Mouse (Mus musculus): ENCODE measurements at regions not wholly inside any gene's neighbourhood (a gene's known extent, or its start where the extent isn't known, plus 50 kb on each side); places are given as distances from the start of the nearest gene placed in this dataset.

GRCm38 (mm10) chr11:114554576-114554975, 113.7 kb upstream of the Rpl38 start:
- no peak overlapping the region for H3K4me3 ChIP-seq (replicated peaks in 1 of 3; ENCODE audit: low read depth in 2 of 3, low read length in 2 of 3, poor library complexity in 1 of 3)

GRCm38 (mm10) chr11:114553992-114554391, 114.3 kb upstream of the Rpl38 start:
- Histone ChIP-seq H3K4me1 (ENCODE audit: control insufficient read depth in 1 of 2, insufficient read depth in 2 of 2) (peaks cover 0 to 5% of the 10 kb centered on the region in 2 experiments; a peak in 1 of 4 replicates), H3K9me3 (replicated peaks; ENCODE audit: low read length) (no peaks in the 10 kb centered on the region), H3K9ac (ENCODE audit: insufficient read depth, low read depth) (no peak overlapping the region), H3K4me3 (replicated peaks in 1 of 3; ENCODE audit: low read depth in 2 of 3, low read length in 2 of 3, poor library complexity in 1 of 3) (no peak overlapping the region), H3K27ac (ENCODE audit: insufficient read depth, low read depth) (no peak overlapping the region), H3K4me2 (ENCODE audit: insufficient read depth, low read depth, poor library complexity, severe bottlenecking) (no peak overlapping the region), H3K79me2 (replicated peaks; ENCODE audit: control insufficient read depth, extremely low read depth, insufficient read depth, poor library complexity, severe bottlenecking) (no peaks in the 10 kb centered on the region), H3K27me3 (replicated peaks) (peaks cover 74% of the 10 kb centered on the region), H3K36me3 (replicated peaks in 1 of 2; ENCODE audit: control insufficient read depth in 1 of 2, insufficient read depth in 1 of 2, low read length in 1 of 2) (no peaks in the 10 kb centered on the region)
- dilution Hi-C loops (cut with MboI; ENCODE audit: extremely low pct_ligation_motif_present, extremely low pct_unique_long_range_greater_than_20kb, low sequenced_read_pairs) (no loop called here), in situ Hi-C loops (cut with MboI; ENCODE audit: low pct_ligation_motif_present, low pct_unique_long_range_greater_than_20kb, low sequenced_read_pairs) (no loop called here)
- TF ChIP-seq POLR2AphosphoS2 (IDR thresholded peaks at IDR 0.05; ENCODE audit: low read depth, low read length) (no peak), NRF1 (IDR thresholded peaks at IDR 0.05; ENCODE audit: low read depth, low read length) (no peak)
- no peak for DNase-seq (ENCODE audit: extremely low read depth)

More at GRCm38 (mm10) chr11:114554576-114554975, 113.7 kb upstream of the Rpl38 start:
- Histone ChIP-seq H3K4me1 (ENCODE audit: control insufficient read depth in 1 of 2, insufficient read depth in 2 of 2) (peaks cover 0 to 5% of the 10 kb centered on the region in 2 experiments; a peak in 1 of 4 replicates), H3K9ac (ENCODE audit: insufficient read depth, low read depth) (no peak overlapping the region), H3K79me2 (replicated peaks; ENCODE audit: control insufficient read depth, extremely low read depth, insufficient read depth, poor library complexity, severe bottlenecking) (no peaks in the 10 kb centered on the region), H3K36me3 (replicated peaks in 1 of 2; ENCODE audit: control insufficient read depth in 1 of 2, insufficient read depth in 1 of 2, low read length in 1 of 2) (no peaks in the 10 kb centered on the region), H3K9me3 (replicated peaks; ENCODE audit: low read length) (no peaks in the 10 kb centered on the region), H3K27me3 (replicated peaks) (peaks cover 74% of the 10 kb centered on the region), H3K4me2 (ENCODE audit: insufficient read depth, low read depth, poor library complexity, severe bottlenecking) (no peak overlapping the region), H3K27ac (ENCODE audit: insufficient read depth, low read depth) (no peak overlapping the region)
- TF ChIP-seq NELFE (IDR thresholded peaks at IDR 0.05; ENCODE audit: low read depth, low read length): no peak
- no peak for TF ChIP-seq USF2 (conservative IDR thresholded peaks at IDR 0.05; ENCODE audit: low read depth, low read length)
- TF ChIP-seq CHD1 (IDR thresholded peaks at IDR 0.05; ENCODE audit: low read depth, low read length): no peak
- TF ChIP-seq RAD21 (IDR thresholded peaks at IDR 0.05; ENCODE audit: low read depth, low read length): no peak; the same call in 1 of the 2 replicates
- no peak for TF ChIP-seq ZMIZ1 (IDR thresholded peaks at IDR 0.05; ENCODE audit: low read depth, low read length)
- TF ChIP-seq EP300 (IDR thresholded peaks at IDR 0.05; ENCODE audit: low read length): no peak
- no peak for TF ChIP-seq MAFK (IDR thresholded peaks at IDR 0.05; ENCODE audit: insufficient replicate concordance, low read length)
- TF ChIP-seq CTCF (conservative IDR thresholded peaks at IDR 0.05 in 1 of 2, IDR thresholded peaks at IDR 0.05 in 1 of 2; ENCODE audit: low read depth in 2 of 2, low read length in 2 of 2): peak in 1 of 2 experiments; percentile 39; a peak in 2 of 4 replicates
- peak; percentile 24 for DNase-seq (ENCODE audit: extremely low read depth)
- in situ Hi-C loops (cut with MboI; ENCODE audit: low pct_ligation_motif_present, low pct_unique_long_range_greater_than_20kb, low sequenced_read_pairs) (no loop called here), dilution Hi-C loops (cut with MboI; ENCODE audit: extremely low pct_ligation_motif_present, extremely low pct_unique_long_range_greater_than_20kb, low sequenced_read_pairs) (no loop called here)

GRCm38 (mm10) chr11:114552176-114552575, 116.1 kb upstream of the Rpl38 start:
- Histone ChIP-seq H3K79me2 (replicated peaks; ENCODE audit: control insufficient read depth, extremely low read depth, insufficient read depth, poor library complexity, severe bottlenecking) (no peaks in the 10 kb centered on the region), H3K9me3 (replicated peaks; ENCODE audit: low read length) (no peaks in the 10 kb centered on the region), H3K4me3 (replicated peaks in 1 of 3; ENCODE audit: low read depth in 2 of 3, low read length in 2 of 3, poor library complexity in 1 of 3) (no peak overlapping the region), H3K27me3 (replicated peaks) (peaks cover 76% of the 10 kb centered on the region), H3K27ac (ENCODE audit: insufficient read depth, low read depth) (no peak overlapping the region), H3K4me2 (ENCODE audit: insufficient read depth, low read depth, poor library complexity, severe bottlenecking) (no peak overlapping the region), H3K4me1 (ENCODE audit: control insufficient read depth in 1 of 2, insufficient read depth in 2 of 2) (peaks cover 0 to 3% of the 10 kb centered on the region in 2 experiments; a peak in 1 of 4 replicates), H3K9ac (ENCODE audit: insufficient read depth, low read depth) (no peak overlapping the region), H3K36me3 (replicated peaks in 1 of 2; ENCODE audit: control insufficient read depth in 1 of 2, insufficient read depth in 1 of 2, low read length in 1 of 2) (no peaks in the 10 kb centered on the region)
- no peak for DNase-seq (ENCODE audit: extremely low read depth)
- dilution Hi-C loops (cut with MboI; ENCODE audit: extremely low pct_ligation_motif_present, extremely low pct_unique_long_range_greater_than_20kb, low sequenced_read_pairs) (no loop called here), in situ Hi-C loops (cut with MboI; ENCODE audit: low pct_ligation_motif_present, low pct_unique_long_range_greater_than_20kb, low sequenced_read_pairs) (no loop called here)
- TF ChIP-seq GABPA (IDR thresholded peaks at IDR 0.05; ENCODE audit: insufficient replicate concordance, low read depth, low read length): no peak
- no peak for TF ChIP-seq SIN3A (IDR thresholded peaks at IDR 0.05; ENCODE audit: low read length)
- no peak for TF ChIP-seq KAT2A (IDR thresholded peaks at IDR 0.05; ENCODE audit: insufficient replicate concordance, low read length)
- TF ChIP-seq BHLHE40 (IDR thresholded peaks at IDR 0.05; ENCODE audit: low read depth, low read length): no peak
- TF ChIP-seq JUND (conservative IDR thresholded peaks at IDR 0.05; ENCODE audit: low read depth, low read length): no peak
- TF ChIP-seq MAFK (IDR thresholded peaks at IDR 0.05; ENCODE audit: insufficient replicate concordance, low read length): no peak
- no peak for TF ChIP-seq JUN (IDR thresholded peaks at IDR 0.05; ENCODE audit: insufficient read depth, low read depth, low read length)
- TF ChIP-seq EP300 (IDR thresholded peaks at IDR 0.05; ENCODE audit: low read length): no peak
- TF ChIP-seq HCFC1 (IDR thresholded peaks at IDR 0.05; ENCODE audit: low read depth, low read length): no peak
- TF ChIP-seq TCF12 (IDR thresholded peaks at IDR 0.05; ENCODE audit: low read depth, low read length): no peak

All from CH12.LX (cell line).